Mouse (Mus musculus) E14TG2a.4 (cell line): ENCODE results near the gene Btg2.

ENCODE experiments used
- H3K27me3 ChIP-seq: 2 replicates; pipeline ENCODE4 v1.6.1; 2014; ENCODE audit warnings: low read length, control low read depth; ENCODE audit not compliant: insufficient read depth
- H3K36me3 ChIP-seq: 2 replicates; pipeline ENCODE4 v1.6.1; 2014; ENCODE audit warnings: low read length, control low read depth; ENCODE audit not compliant: insufficient read depth
- H3K4me1 ChIP-seq: replicated peaks from 2 replicates; pipeline ENCODE4 v1.6.1; 2014; ENCODE audit warnings: low read depth, low read length, control low read depth
- H3K4me3 ChIP-seq: replicated peaks from 2 replicates; pipeline ENCODE4 v1.5.1; 2014; ENCODE audit warnings: mild to moderate bottlenecking, low read length
- H3K9me3 ChIP-seq: 2 replicates; pipeline ENCODE4 v1.6.1; 2014; ENCODE audit warnings: low read length, control low read depth
- CTCF ChIP-seq: conservative IDR thresholded peaks from 2 replicates; pipeline ENCODE4 v1.5.1; 2014; ENCODE audit warnings: low read length
- NANOG ChIP-seq: IDR thresholded peaks from 2 replicates; pipeline ENCODE4 v1.6.1; 2014; ENCODE audit warnings: borderline replicate concordance, low read length, mixed read lengths
- POU5F1 ChIP-seq: IDR thresholded peaks from 2 replicates; pipeline ENCODE4 v1.6.1; 2014; ENCODE audit warnings: low read length, borderline replicate concordance

Gene Btg2

GRCm38 (mm10) chr1:134066554-134066953, 12.4 kb downstream of the Btg2 start:
- Histone ChIP-seq H3K4me1 (peaks cover 67% of the 10 kb centered on the region), H3K9me3 (no peaks in the 10 kb centered on the region), H3K27me3 (peaks cover 36% of the 10 kb centered on the region), H3K4me3 (no peak overlapping the region), H3K36me3 (no peaks in the 10 kb centered on the region)
- TF ChIP-seq NANOG: no peak
- no peak for TF ChIP-seq POU5F1
- TF ChIP-seq CTCF: no peak

GRCm38 (mm10) chr1:134065241-134065809, 13.6 kb downstream of the Btg2 start:
- TF ChIP-seq NANOG (no peak), POU5F1 (no peak), CTCF (no peak)
- Histone ChIP-seq H3K36me3 (no peaks in the 10 kb centered on the region), H3K4me3 (no peak overlapping the region), H3K9me3 (no peaks in the 10 kb centered on the region), H3K4me1 (peaks cover 67% of the 10 kb centered on the region), H3K27me3 (peaks cover 41% of the 10 kb centered on the region)

GRCm38 (mm10) chr1:134064296-134064831, 14.6 kb downstream of the Btg2 start:
- H3K9me3 ChIP-seq: no peaks in the 10 kb centered on the region
- H3K36me3 ChIP-seq: no peaks in the 10 kb centered on the region
- peaks cover 68% of the 10 kb centered on the region for H3K4me1 ChIP-seq
- peaks cover 40% of the 10 kb centered on the region for H3K27me3 ChIP-seq
- TF ChIP-seq POU5F1: no peak
- H3K4me3 ChIP-seq: peak overlapping the region; percentile 72

- no peaks in the 10 kb centered on the region for H3K36me3 ChIP-seq
- peaks cover 72% of the 10 kb centered on the region for H3K4me1 ChIP-seq
- no peaks in the 10 kb centered on the region for H3K9me3 ChIP-seq
- H3K27me3 ChIP-seq: peaks cover 40% of the 10 kb centered on the region
- H3K4me3 ChIP-seq: peak overlapping the region; percentile 72
- TF ChIP-seq POU5F1 (no peak), CTCF (no peak), NANOG (no peak)
Observed at GRCm38 (mm10) chr1:134063773-134064125, 15.2 kb downstream of the Btg2 start.

GRCm38 (mm10) chr1:134063086-134063772, 15.7 kb downstream of the Btg2 start:
- Histone ChIP-seq H3K36me3 (no peaks in the 10 kb centered on the region), H3K4me3 (peak overlapping the region; percentile 72), H3K4me1 (peaks cover 78% of the 10 kb centered on the region), H3K27me3 (peaks cover 41% of the 10 kb centered on the region), H3K9me3 (no peaks in the 10 kb centered on the region)
- TF ChIP-seq NANOG: no peak
- no peak for TF ChIP-seq CTCF
- no peak for TF ChIP-seq POU5F1

- Histone ChIP-seq H3K27me3 (peaks cover 39% of the 10 kb centered on the region), H3K4me1 (peaks cover 84% of the 10 kb centered on the region), H3K36me3 (no peaks in the 10 kb centered on the region), H3K4me3 (peak overlapping the region; percentile 72), H3K9me3 (no peaks in the 10 kb centered on the region)
- TF ChIP-seq POU5F1: no peak
- TF ChIP-seq NANOG: no peak
- TF ChIP-seq CTCF: no peak
Observed at GRCm38 (mm10) chr1:134062411-134063085, 16.4 kb downstream of the Btg2 start.

GRCm38 (mm10) chr1:134061915-134062314, 17.0 kb downstream of the Btg2 start:
- no peak for TF ChIP-seq CTCF
- TF ChIP-seq NANOG: no peak
- TF ChIP-seq POU5F1: no peak
- Histone ChIP-seq H3K4me3 (no peak overlapping the region; the same call in 1 of the 2 replicates), H3K4me1 (peaks cover 82% of the 10 kb centered on the region), H3K36me3 (no peaks in the 10 kb centered on the region), H3K9me3 (no peaks in the 10 kb centered on the region), H3K27me3 (peaks cover 35% of the 10 kb centered on the region)

- H3K9me3 ChIP-seq: no peaks in the 10 kb centered on the region
- H3K4me3 ChIP-seq: peak overlapping the region; percentile 69
- no peak for TF ChIP-seq NANOG
- TF ChIP-seq CTCF: no peak
- TF ChIP-seq POU5F1: no peak
- peaks cover 28% of the 10 kb centered on the region for H3K27me3 ChIP-seq
- H3K4me1 ChIP-seq: peaks cover 86% of the 10 kb centered on the region
- H3K36me3 ChIP-seq: no peaks in the 10 kb centered on the region
Observed at GRCm38 (mm10) chr1:134060849-134061569, 17.9 kb downstream of the Btg2 start.
